Mouse (Mus musculus) spleen, postnatal 10 days (tissue): ENCODE results near the gene Abtb2.

Experiments
- DNase-seq, 2 experiments: peaks; one replicate each; pipeline ENCODE4 v3.0.0; 2021 to 2022; ENCODE audit warnings: low spot score in 2 of 2

Abtb2 gene

DNA sequence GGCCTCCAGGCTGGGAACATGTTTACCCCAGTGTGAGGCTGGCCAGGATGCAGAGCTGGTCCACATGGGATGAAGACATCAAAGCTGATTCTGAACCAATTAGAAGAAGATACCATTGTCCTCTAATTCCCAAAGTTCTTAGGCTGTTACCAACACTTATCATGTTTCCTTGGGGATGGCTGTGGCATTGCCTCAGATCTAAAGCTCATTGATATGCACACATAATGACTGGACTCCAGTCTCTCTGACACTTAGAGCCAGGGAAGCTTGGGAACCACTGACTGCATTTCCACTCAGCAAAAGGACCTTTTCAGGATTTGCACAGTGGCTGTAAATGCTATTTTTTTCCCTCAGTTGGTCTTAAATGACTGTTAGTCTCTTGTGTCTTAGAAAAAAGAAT lies 52.3 kb downstream of the Abtb2 start:
- no peak for DNase-seq

DNA sequence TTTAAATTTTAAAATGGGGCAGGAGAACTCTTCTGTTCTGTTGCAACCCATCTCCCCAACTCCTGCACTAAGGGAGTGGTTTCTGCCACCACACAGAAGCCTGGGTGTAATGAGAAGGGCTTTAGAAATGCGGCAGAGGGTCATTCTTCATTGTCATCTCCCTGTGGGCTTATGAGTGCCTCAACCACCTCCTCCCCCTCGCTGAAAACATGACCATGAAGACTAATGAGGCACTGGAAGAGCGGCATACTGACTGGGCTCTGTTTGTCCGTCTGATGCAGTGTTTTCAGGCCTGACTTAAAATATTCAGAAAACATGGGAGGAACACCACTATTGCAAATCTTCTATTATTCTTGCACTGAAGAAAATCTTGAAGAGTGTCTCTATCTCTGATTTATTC lies 56.8 kb downstream of the Abtb2 start:
- DNase-seq = no peak

- no peak for DNase-seq
These were observed 59.3 kb downstream of the Abtb2 start for GRCm38 (mm10) chr2:103625349-103625932.

GRCm38 (mm10) chr2:103627101-103627500 lies 61.0 kb downstream of the Abtb2 start:
- DNase-seq = no peak

DNA sequence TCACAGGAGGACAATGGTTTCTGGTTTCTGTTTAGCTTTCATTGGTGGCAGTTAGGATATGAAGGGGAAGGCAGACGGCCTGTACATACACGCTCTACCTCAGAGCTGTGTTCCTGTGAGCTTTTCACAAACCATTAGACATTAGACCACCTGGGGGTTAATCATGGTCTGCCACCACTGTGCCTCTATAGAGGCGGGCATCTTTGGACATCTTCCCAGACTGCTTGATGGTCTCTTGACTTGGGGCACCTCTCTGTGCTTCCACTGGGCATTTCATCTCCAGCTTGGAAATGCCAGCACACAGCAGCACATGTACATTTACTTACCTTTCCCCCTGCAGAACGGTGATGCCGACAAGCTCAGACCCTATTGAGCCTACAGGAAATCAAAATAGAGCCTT lies 63.8 kb downstream of the Abtb2 start:
- DNase-seq = no peak

- no peak for DNase-seq
These were observed 65.2 kb downstream of the Abtb2 start for GRCm38 (mm10) chr2:103631293-103631717.

- DNase-seq = no peak
These were observed 66.2 kb downstream of the Abtb2 start for GRCm38 (mm10) chr2:103632136-103632925.

DNA sequence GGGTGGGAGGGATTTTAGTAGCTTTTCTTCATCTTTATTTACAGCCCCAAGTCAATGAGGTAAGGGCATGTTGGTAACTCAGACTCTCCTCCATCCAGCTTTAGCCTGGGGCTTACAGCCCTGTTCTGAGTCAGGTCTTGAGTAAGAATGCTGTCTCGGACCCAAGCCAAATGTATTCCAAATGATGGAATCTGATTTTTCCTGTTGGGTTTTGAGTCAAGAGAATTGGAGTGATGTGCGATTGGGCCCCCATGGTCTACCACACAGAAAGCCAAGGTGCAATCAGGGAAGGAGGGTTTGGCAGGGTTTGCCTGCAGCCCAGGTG lies 66.8 kb downstream of the Abtb2 start:
- DNase-seq = no peak

DNA sequence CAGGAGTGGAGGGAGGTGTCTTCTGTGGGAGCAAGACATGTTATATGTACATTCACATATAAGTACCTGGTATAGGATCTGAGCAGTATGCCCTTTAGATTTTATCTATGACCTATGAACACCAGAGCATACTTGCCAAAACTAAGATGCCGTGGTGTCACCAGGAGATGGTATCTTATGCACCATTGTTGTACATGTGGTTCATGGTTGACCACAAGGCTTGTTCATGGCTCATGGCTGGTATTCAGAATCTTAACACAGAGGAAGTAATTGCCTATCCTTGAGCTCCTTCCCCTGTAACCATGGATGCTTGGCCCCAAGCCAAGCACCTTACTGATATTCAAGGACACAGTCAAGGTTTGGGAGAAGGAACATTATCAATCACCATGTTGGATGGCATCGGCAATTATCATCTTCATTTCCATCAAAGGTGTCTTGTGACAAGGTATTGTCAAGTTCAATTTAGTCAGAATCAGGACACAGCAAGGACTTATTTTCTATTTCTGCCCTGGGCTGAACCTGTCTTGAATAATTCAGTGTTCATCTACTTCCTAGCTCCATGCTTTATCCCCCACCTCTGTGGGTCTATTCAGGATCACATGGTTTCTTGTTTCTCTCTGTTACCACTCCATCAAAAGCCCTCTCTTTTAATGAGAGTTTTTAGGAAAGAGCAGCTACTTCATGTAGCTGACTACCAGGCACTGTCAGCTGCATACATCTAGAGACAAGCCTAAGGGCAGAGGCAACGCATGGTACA lies 69.8 kb downstream of the Abtb2 start:
- DNase-seq = no peak

- no peak for DNase-seq
These were observed 71.3 kb downstream of the Abtb2 start for GRCm38 (mm10) chr2:103637385-103637784.

- DNase-seq = no peak
These were observed 71.8 kb downstream of the Abtb2 start for GRCm38 (mm10) chr2:103637943-103638342.

DNA sequence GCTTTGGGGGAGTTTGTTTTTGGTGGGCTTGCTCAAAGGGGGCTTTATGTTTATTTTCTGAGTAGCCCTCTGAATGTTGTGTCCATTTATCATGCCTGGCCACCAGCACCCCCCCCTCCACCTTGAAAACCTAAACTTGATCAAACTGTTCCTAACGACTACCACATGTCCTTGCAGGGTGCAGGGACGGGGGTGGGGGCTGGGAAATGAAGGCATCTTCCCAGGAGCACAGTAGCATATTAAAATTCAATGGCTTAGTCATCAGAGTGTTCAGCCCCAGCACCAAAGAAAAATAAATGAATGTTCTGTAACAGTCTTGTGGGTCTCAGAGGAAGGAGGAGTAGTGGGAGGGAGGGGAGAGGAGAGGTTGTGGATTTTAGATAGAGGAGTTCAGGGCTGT lies 73.6 kb downstream of the Abtb2 start:
- no peak for DNase-seq

- DNase-seq = no peak
These were observed 74.8 kb downstream of the Abtb2 start for GRCm38 (mm10) chr2:103640861-103641260.

GRCm38 (mm10) chr2:103643584-103644211 lies 77.6 kb downstream of the Abtb2 start:
- no peak for DNase-seq

- DNase-seq = no peak
These were observed 78.3 kb downstream of the Abtb2 start for GRCm38 (mm10) chr2:103644418-103644817.

- no peak for DNase-seq
These were observed 84.3 kb downstream of the Abtb2 start for GRCm38 (mm10) chr2:103650314-103650879.

- DNase-seq = no peak
These were observed 86.0 kb downstream of the Abtb2 start for GRCm38 (mm10) chr2:103652121-103652520.

GRCm38 (mm10) chr2:103655037-103655436 lies 88.9 kb downstream of the Abtb2 start:
- no peak for DNase-seq

GRCm38 (mm10) chr2:103656028-103656427 lies 89.9 kb downstream of the Abtb2 start:
- no peak for DNase-seq

DNA sequence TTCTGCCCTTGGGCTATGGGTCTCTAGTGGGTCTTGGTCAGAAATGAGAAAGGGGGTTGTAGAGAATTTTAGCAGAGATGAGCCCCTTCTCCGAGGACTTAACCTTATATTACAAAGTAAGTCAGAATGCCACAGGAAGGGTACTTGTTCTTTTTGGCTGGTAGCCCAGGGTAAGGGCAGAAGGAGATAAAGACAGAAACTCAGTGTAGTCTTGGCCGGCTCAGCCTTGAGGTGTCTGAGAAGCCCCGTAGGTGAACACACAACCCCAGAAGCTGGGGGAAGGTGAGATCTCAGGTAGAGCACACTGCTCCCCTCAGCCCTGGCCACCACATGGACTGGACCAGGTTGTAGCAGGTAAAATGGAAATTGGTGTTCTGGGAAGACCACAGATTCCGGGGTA lies 93.1 kb downstream of the Abtb2 start:
- no peak for DNase-seq

GRCm38 (mm10) chr2:103659648-103660556 lies 93.8 kb downstream of the Abtb2 start:
- DNase-seq = no peak
